Mouse (Mus musculus) heart, adult 2 months (tissue): Measurements from ENCODE around the gene Fam166a.

Source experiments
- CTCF ChIP-seq: fragments of 200-600 bp; IDR thresholded peaks from 2 replicates; pipeline ENCODE4 v1.8.1; 2022; ENCODE audit warnings: antibody characterized with exemption, mild to moderate bottlenecking, moderate library complexity
- POLR2A ChIP-seq: fragments of 200-500 bp; IDR thresholded peaks from 2 replicates; pipeline ENCODE4 v1.6.1; 2011; ENCODE audit warnings: mild to moderate bottlenecking, low read depth, low read length, control low read depth; ENCODE audit not compliant: insufficient read depth

- TF ChIP-seq POLR2A (no peak), CTCF (no peak)
Measured at GRCm38 (mm10) chr2:25177685-25178084, 40.9 kb upstream of the Fam166a start.
